Mouse (Mus musculus) lung, embryonic 14.5 days (tissue): ENCODE results near the gene Clec16a. TPM values are rescaled to one million over a fixed set of nuclear protein-coding genes. Genes with fewer than 3 reads are reported as not detected.

Experiments
- ATAC-seq: fragments of 200-750 bp; cut with Nextera tagmentation; 2 replicates; pipeline ENCODE4 v1.8.0; 2017; ENCODE audit warnings: mild to moderate bottlenecking, moderate TSS enrichment, moderate library complexity; ENCODE audit not compliant: insufficient read depth
- DNase-seq: peaks from one replicate; pipeline ENCODE4 v3.0.0-alpha.2; 2015
- H3K27ac ChIP-seq: fragments of 300-500 bp; sonication (generic); 2 replicates; pipeline ENCODE4 v1.5.1; 2014; ENCODE audit warnings: low read depth, mild to moderate bottlenecking, moderate library complexity
- H3K27me3 ChIP-seq: fragments of 300-500 bp; sonication (generic); 2 replicates; pipeline ENCODE4 v1.6.1; 2014; ENCODE audit warnings: low read length, control low read depth; ENCODE audit not compliant: insufficient read depth
- H3K36me3 ChIP-seq: fragments of 300-500 bp; sonication (generic); 2 replicates; pipeline ENCODE4 v1.6.1; 2014; ENCODE audit warnings: control low read depth; ENCODE audit not compliant: insufficient read depth
- H3K4me1 ChIP-seq: fragments of 300-500 bp; sonication (generic); 2 replicates; pipeline ENCODE4 v1.6.1; 2014; ENCODE audit warnings: antibody characterized with exemption, control low read depth; ENCODE audit not compliant: insufficient read depth
- H3K4me2 ChIP-seq: fragments of 300-500 bp; sonication (generic); 2 replicates; pipeline ENCODE4 v1.6.1; 2014; ENCODE audit warnings: mild to moderate bottlenecking
- H3K4me3 ChIP-seq: fragments of 300-500 bp; sonication (generic); 2 replicates; pipeline ENCODE4 v1.5.1; 2014; ENCODE audit warnings: low read depth, low read length
- H3K9ac ChIP-seq: fragments of 300-500 bp; sonication (generic); 2 replicates; pipeline ENCODE4 v1.6.1; 2014
- H3K9me3 ChIP-seq: fragments of 300-500 bp; sonication (generic); 2 replicates; pipeline ENCODE4 v1.6.1; 2016; ENCODE audit warnings: low read depth, low read length, control low read depth
- CTCF ChIP-seq: IDR thresholded peaks from 2 replicates; pipeline ENCODE4 v1.5.1; 2016; ENCODE audit warnings: antibody characterized with exemption, low read depth
- WGBS: fragments of 180-500 bp; shearing (Covaris S2); extraction: QIAGEN DNeasy Blood & Tissue Kit; methylation state at CpG from one replicate; pipeline ENCODE4 v1.1.7; 2014; 5-methylcytosine and 5-hydroxymethylcytosine counted together
- polyA plus RNA-seq: library from polyadenylated mRNA; unstranded; fragments of >200 nt; fragmentation: Nextera tagmentation; extraction: Ambion mirVana; gene quantifications from 2 replicates; pipeline ENCODE4 v1.2.1, GENCODE M21; 2014

Gene Clec16a
- polyA plus RNA-seq, 1 experiment from 2014 or later = 27.4 TPM

DNA sequence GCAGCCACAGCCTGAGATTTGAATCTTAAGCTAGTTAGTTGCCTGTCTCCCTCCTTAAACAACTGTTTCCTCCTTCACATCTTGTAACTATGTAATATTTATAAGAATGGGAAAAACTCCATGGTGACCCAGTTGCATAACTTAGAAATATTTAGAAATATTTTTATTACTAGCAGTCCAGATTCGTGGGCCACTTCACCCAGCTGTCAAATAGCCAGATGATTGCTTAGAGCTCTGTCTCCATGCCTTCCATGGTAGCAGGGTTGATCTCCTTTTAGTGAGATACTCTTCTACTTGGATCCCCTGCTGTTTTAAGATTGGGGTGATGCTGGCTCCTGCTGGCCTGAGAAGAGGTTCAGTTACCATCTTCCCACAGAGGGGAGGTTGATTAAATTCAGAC, 33.2 kb downstream of the Clec16a start:
- Histone ChIP-seq H3K36me3 (peaks cover 58% of the 10 kb centered on the region), H3K9me3 (no peaks in the 10 kb centered on the region), H3K9ac (no peak overlapping the region), H3K27ac (no peak overlapping the region), H3K27me3 (no peaks in the 10 kb centered on the region), H3K4me2 (no peak overlapping the region), H3K4me3 (no peak overlapping the region), H3K4me1 (no peaks in the 10 kb centered on the region)
- WGBS = 56% methylated on average over 1 of the region's 1 CpGs
- DNase-seq = no peak
- no peak for ATAC-seq
- no peak for TF ChIP-seq CTCF

GRCm38 (mm10) chr16:10581234-10581898, 36.2 kb downstream of the Clec16a start:
- 65% methylated on average over 2 of the region's 2 CpGs for WGBS
- Histone ChIP-seq H3K27me3 (no peaks in the 10 kb centered on the region), H3K4me2 (no peak overlapping the region), H3K4me1 (no peaks in the 10 kb centered on the region), H3K27ac (no peak overlapping the region), H3K9me3 (no peaks in the 10 kb centered on the region), H3K9ac (no peak overlapping the region), H3K36me3 (peaks cover 45% of the 10 kb centered on the region), H3K4me3 (no peak overlapping the region)
- DNase-seq = no peak
- ATAC-seq = no peak
- TF ChIP-seq CTCF = no peak

DNA sequence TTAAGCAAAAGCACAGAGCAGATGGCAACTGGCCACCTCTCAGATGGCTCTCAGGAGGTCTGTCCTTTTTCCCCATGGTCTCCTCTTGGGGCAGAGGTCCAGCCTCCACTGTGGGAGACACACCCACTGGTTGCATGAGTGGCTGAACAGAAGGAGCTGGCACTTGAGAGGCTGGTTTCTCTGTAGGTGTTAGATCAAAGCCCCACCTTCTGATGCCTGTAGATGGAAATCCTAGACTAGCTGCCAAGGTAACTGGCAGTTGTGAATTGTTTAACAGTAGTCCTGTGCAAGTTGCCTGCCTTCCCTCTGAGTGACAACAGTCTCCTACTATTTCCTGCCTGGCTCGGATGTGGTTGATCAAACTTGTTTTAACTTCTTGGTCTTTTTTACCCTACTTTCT, 40.0 kb downstream of the Clec16a start:
- H3K9me3 ChIP-seq = no peaks in the 10 kb centered on the region
- no peak for TF ChIP-seq CTCF
- no peak overlapping the region for H3K4me3 ChIP-seq
- no peaks in the 10 kb centered on the region for H3K4me1 ChIP-seq
- peaks cover 24% of the 10 kb centered on the region for H3K36me3 ChIP-seq
- H3K27ac ChIP-seq = no peak overlapping the region
- DNase-seq = no peak
- no peak for ATAC-seq
- H3K9ac ChIP-seq = no peak overlapping the region
- H3K27me3 ChIP-seq = no peaks in the 10 kb centered on the region
- 63% methylated on average over 1 of the region's 1 CpGs for WGBS
- H3K4me2 ChIP-seq = no peak overlapping the region

DNA sequence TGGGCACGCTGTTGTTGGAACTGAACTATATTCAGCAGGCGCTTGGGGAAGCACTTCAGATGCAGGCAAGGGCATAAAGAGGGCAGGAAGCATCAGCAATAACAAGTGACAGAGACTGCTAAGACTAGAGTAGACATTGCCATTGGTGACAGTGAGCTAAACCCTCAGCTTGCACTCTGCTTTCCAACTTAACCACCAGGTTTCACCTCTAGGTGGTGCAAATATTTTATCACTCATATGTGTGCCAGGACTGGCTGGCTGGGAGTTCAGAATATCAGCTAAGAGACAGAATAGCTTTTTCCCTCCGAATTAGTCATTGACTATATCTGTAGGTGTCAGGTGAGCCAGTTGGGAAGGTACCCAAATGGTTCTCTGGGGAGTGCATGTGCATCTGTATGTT, 41.4 kb downstream of the Clec16a start:
- H3K36me3 ChIP-seq = peaks cover 10% of the 10 kb centered on the region; the same call in 1 of the 2 replicates

GRCm38 (mm10) chr16:10599888-10600740, 55.0 kb downstream of the Clec16a start:
- WGBS = 67% methylated on average over 5 of the region's 5 CpGs
- no peak for ATAC-seq
- Histone ChIP-seq H3K4me1 (no peaks in the 10 kb centered on the region), H3K36me3 (peaks cover 17% of the 10 kb centered on the region; the same call in 1 of the 2 replicates), H3K4me3 (no peak overlapping the region), H3K9ac (no peak overlapping the region), H3K27ac (no peak overlapping the region), H3K27me3 (no peaks in the 10 kb centered on the region), H3K9me3 (no peaks in the 10 kb centered on the region), H3K4me2 (no peak overlapping the region)
- TF ChIP-seq CTCF = no peak
- DNase-seq = no peak

More for the DNA sequence above, 41.4 kb downstream of the Clec16a start:
- H3K27me3 ChIP-seq = no peaks in the 10 kb centered on the region
- WGBS = 72% methylated on average over 3 of the region's 3 CpGs
- no peak overlapping the region for H3K9ac ChIP-seq
- no peaks in the 10 kb centered on the region for H3K9me3 ChIP-seq
- peak; percentile 53 for TF ChIP-seq CTCF
- H3K27ac ChIP-seq = no peak overlapping the region
- no peak for ATAC-seq
- no peak overlapping the region for H3K4me3 ChIP-seq
- H3K4me1 ChIP-seq = no peaks in the 10 kb centered on the region
- no peak overlapping the region for H3K4me2 ChIP-seq
- DNase-seq = peak; percentile 57

DNA sequence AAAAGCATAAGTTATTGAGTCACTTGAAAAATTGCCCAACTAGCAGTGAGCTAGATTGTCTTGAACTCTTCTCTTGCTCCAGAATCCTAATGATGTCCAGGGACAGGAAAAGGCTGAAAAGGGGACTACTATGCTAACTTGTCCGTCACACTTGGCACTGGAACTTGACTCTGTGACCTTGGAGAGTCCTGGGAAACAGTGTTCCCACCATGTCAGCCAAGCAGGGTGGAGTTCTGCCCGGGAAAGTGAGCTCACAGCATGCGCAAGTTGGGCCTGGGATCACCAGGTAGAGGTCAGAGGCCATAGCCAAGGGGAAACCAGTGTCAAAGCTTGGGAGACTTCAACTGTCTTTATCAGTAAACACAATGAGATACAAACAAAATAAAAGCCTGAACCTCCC, 62.7 kb downstream of the Clec16a start:
- no peak for ATAC-seq
- Histone ChIP-seq H3K4me2 (no peak overlapping the region), H3K27me3 (no peaks in the 10 kb centered on the region), H3K9ac (no peak overlapping the region), H3K27ac (no peak overlapping the region), H3K36me3 (0 out of 2 replicates have a peak, but pooled peaks cover 8% of the 10 kb centered on the region), H3K9me3 (no peaks in the 10 kb centered on the region), H3K4me3 (no peak overlapping the region), H3K4me1 (no peaks in the 10 kb centered on the region)
- DNase-seq = no peak
- WGBS = 76% methylated on average over 3 of the region's 3 CpGs
- no peak for TF ChIP-seq CTCF

- ATAC-seq = no peak
- Histone ChIP-seq H3K27me3 (no peaks in the 10 kb centered on the region), H3K9me3 (no peaks in the 10 kb centered on the region), H3K4me3 (no peak overlapping the region), H3K9ac (no peak overlapping the region), H3K27ac (no peak overlapping the region), H3K36me3 (peaks cover 9% of the 10 kb centered on the region; the same call in 1 of the 2 replicates), H3K4me2 (no peak overlapping the region), H3K4me1 (no peaks in the 10 kb centered on the region)
- WGBS = 89% methylated on average over 7 of the region's 7 CpGs
- DNase-seq = no peak
- TF ChIP-seq CTCF = no peak
These were observed 64.8 kb downstream of the Clec16a start for GRCm38 (mm10) chr16:10609921-10610320.
